Mouse (Mus musculus) urinary bladder, postnatal 14 days (tissue): Measurements from ENCODE around the gene Il5.

ENCODE experiments used
- DNase-seq: peaks from one replicate; pipeline ENCODE4 v3.0.0; 2021; ENCODE audit warnings: low spot score

Il5 gene

GRCm38 (mm10) chr11:53720715-53721114, at the start of gene Il5:
TSS of gene Il5 (plus strand) at chr11:53720794.
- no peak for DNase-seq

GRCm38 (mm10) chr11:53671414-53671813, 49.2 kb upstream of the Il5 start:
- no peak for DNase-seq

GRCm38 (mm10) chr11:53680141-53680540, 40.5 kb upstream of the Il5 start:
- no peak for DNase-seq

- DNase-seq, result no peak
These were observed 38.9 kb upstream of the Il5 start for GRCm38 (mm10) chr11:53681686-53682085.

GRCm38 (mm10) chr11:53682170-53682569, 38.4 kb upstream of the Il5 start:
- no peak for DNase-seq

GRCm38 (mm10) chr11:53682994-53683530, 37.5 kb upstream of the Il5 start:
- DNase-seq, result peak; percentile 29

- DNase-seq, result no peak
These were observed 28.6 kb upstream of the Il5 start for GRCm38 (mm10) chr11:53691979-53692378.

GRCm38 (mm10) chr11:53698521-53698920, 22.1 kb upstream of the Il5 start:
- DNase-seq, result no peak

GRCm38 (mm10) chr11:53699351-53699750, 21.2 kb upstream of the Il5 start:
- no peak for DNase-seq

GRCm38 (mm10) chr11:53706236-53706933, 14.2 kb upstream of the Il5 start:
- peak; percentile 39 for DNase-seq

- peak; percentile 92 for DNase-seq
These were observed 13.5 kb upstream of the Il5 start, which contains the start of gene Rad50 for GRCm38 (mm10) chr11:53706934-53707717. TSS of gene Rad50 (minus strand) at chr11:53707319.

- DNase-seq, result no peak
These were observed 12.9 kb upstream of the Il5 start for GRCm38 (mm10) chr11:53707718-53708009.

GRCm38 (mm10) chr11:53719701-53720100, 893 bp upstream of the Il5 start:
- DNase-seq, result no peak

- DNase-seq, result no peak
These were observed 10.9 kb downstream of the Il5 start for GRCm38 (mm10) chr11:53731457-53731856.

- no peak for DNase-seq
These were observed 11.7 kb downstream of the Il5 start for GRCm38 (mm10) chr11:53732244-53732643.

- DNase-seq, result no peak
These were observed 13.2 kb downstream of the Il5 start for GRCm38 (mm10) chr11:53733824-53734223.

- DNase-seq, result no peak
These were observed 13.8 kb downstream of the Il5 start for GRCm38 (mm10) chr11:53734431-53734830.

GRCm38 (mm10) chr11:53734970-53735681, 14.5 kb downstream of the Il5 start:
- no peak for DNase-seq

- DNase-seq, result peak; percentile 65
These were observed 15.2 kb downstream of the Il5 start for GRCm38 (mm10) chr11:53735682-53736245.

GRCm38 (mm10) chr11:53736771-53737572, 16.4 kb downstream of the Il5 start:
- peak; percentile 83 for DNase-seq

GRCm38 (mm10) chr11:53737573-53737946, 17.0 kb downstream of the Il5 start:
- DNase-seq, result peak; percentile 61
